Mouse (Mus musculus): ENCODE results near the gene Zbtb11.

The Zbtb11 gene

DNA sequence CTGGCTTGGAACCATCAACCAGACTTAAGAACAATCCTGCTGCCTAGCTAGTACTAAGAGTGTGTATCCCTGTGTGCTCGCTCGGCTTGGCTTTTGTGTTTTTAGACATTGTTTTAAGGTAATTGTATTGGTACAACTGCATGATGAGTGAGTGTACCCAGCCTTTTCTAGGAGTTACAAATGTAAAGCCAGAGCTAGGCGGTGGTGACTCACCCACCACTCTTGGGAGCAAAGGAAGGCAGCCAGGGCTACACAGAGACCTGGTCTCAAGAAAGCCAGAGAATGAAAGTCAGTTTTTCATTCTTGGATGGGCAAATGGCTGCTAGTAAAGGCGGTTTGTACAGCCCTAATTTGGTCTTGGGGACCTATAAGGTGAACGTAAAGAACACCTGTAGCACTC, 3.3 kb upstream of the Zbtb11 start:
- no peak for DNase-seq (ENCODE audit: extremely low spot score)

DNA sequence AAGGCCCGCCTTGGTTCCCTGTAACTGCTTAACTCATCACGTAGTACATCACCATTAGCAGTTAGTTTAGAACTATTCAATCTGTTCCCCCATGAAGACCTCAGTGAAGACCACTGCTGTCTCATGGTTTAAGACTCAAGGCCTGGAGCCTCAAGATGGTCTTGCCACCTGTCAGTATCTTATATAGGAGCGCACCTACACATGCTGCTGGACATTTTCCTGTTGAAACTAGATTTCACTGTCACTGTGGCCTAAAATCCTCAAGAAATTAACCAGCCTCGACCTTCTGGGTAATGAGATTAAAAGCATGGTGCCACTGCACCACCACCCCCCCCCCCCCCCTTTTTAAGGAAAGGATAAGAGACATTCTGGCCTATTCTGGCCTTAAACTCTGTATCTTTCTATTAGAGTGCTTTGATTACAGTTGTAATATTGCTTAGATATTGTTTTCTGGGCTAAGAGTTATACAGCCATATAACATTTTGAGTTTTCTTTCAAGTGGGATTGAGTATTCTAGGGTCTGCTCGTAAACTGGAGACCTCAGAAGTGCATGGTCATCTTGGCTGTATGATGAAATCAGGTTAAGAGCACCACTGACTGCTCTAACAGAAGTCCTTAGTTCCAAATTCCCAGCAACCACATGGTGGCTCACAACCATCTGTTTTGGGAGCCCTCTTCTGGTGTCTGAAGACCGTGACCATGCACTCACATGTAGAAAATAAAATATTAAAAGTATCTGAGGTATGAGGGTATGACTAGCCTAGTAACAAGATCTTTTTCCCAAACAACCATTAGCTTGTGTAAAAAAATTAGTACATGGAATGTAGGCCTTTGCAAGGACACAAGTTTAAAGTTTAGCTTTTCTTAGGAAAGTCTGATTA, 1.7 kb upstream of the Zbtb11 start:
- DNase-seq (ENCODE audit: extremely low spot score), result no peak

DNA sequence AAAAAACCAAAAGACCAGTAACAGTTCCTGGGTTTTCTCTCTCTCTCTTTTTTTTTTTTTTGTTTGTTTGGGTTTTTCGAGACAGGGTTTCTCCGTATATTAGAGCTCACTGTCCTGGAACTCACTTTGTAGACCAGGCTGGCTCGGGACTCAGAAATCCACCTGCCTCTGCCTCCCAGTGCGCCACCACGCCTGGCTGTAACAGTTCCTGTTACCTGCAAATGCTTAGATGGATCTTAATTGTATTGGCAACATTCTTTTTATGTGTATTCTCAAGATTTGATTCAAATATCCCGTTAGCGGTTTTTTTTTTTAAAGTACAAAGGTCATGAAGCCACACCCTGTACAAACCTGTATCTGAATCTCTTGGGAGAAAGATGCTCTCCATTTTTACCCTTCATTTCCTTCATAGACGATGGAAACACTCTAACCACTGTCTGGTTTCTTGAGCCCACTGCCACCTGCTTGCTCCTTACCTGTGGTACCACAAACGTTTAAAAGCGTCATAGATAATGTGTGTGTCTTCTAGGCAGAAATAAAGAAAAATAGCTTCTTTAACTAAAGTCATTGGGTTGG, 969 bp upstream of the Zbtb11 start:
- DNase-seq (ENCODE audit: extremely low spot score), result no peak

DNA sequence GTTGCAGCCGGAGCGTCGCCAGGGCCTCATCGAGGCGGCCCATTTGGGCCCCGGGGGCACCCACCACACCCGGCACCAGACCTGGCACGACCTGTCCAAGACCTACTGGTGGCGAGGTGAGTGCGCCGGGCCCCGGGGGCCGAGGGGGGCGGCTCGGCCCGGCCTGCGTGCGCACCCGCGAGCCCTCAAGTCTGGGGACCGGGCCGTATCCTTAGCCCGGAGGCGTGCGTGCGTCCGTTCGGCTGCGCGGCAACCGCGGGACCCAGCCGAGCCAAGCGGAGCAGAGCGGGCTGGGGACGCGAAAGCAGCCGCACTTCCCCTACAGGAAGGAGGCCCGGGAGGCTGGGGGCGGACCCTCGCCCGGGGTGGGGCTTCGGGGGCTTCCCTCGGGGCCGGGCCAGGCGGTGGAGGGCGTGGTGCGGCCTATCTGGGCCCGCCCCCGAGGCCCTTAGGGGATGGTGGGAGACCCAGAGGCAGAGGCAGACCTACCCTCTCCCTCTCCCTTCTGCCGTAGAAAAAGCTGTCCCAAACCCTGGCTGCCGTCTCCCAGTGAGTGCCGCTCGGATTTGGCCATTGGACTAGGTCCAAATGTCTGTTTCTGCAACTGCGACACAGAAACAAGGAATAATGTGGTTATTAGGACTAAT, 696 bp downstream of the Zbtb11 start:
- DNase-seq (ENCODE audit: extremely low spot score), result peak; percentile 88

DNA sequence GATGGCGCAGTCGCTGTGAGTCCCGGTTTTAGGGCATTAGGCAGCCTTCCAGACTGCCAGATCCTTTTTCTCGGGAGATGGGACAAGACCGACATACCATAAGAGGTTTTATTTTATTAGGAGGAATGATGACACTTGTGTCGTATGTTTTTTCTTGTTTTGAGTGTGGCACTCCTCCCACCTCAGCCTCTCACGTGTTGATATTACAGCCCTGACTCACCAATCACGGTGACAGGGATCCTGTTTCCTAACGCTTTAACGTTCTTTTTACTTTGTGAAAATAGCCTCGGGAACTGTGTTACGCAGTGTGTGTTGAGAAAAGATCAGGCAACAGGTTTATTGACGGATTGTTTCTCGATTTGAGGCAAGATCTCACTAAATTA, 1.2 kb downstream of the Zbtb11 start:
- DNase-seq (ENCODE audit: extremely low spot score), result no peak

DNA sequence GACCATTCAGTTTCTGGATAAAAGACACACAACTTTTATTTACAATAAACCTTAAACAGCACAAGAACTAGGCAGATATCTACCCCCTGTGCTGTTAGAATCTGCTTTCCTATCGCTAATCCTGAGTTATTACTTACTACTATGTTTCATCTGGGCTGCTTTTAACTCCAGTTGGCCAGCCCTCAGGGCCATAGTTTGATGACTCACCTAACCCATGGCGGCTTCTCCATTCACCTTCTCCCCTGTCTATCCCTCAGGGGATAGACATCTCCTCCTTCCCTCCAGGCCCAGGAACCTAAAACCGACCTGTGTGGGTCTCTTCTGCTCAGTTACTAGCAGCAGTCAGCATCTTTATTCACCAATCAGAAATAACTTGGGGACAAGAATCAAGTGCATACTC, 12.3 kb downstream of the Zbtb11 start:
- DNase-seq (ENCODE audit: extremely low spot score), result no peak

DNA sequence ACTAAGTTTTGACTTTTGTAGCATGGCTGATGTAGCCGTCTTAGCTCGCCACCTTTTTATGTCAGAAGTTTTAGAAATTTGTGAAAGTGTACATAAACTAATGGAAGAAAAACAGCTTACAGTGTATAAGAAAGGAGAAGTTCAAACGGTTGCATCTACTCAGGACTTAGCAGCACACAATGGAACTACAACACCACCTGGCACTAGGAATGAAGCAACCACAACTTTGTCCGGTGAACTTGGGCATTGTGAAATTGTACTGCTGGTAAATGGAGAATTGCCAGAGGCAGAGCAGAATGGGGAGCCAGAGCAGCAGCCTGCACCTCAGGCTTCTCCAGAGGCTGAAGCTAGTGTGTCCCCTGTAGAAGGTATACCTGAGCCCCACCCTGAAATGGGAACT, 16.6 kb downstream of the Zbtb11 start:
- DNase-seq (ENCODE audit: extremely low spot score), result no peak

DNA sequence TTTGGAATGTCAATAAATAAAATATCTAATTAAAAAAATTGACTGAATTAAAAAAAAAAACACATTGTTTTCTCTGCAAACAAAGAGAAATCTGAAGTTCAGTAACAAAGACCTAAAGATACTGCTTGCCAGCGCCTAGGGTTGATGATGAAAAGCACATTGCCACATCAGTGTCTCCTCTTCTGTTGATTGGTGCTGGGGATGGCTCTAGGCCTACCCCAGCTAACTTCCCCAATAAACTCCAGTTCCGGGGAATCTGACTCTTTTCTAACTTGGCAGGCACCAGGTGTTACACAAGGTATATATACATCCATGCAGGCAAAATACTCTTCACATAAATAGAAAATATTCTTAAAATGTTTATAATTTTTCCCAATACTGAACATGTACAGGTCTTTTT, 20.6 kb downstream of the Zbtb11 start:
- DNase-seq (ENCODE audit: extremely low spot score), result no peak

DNA sequence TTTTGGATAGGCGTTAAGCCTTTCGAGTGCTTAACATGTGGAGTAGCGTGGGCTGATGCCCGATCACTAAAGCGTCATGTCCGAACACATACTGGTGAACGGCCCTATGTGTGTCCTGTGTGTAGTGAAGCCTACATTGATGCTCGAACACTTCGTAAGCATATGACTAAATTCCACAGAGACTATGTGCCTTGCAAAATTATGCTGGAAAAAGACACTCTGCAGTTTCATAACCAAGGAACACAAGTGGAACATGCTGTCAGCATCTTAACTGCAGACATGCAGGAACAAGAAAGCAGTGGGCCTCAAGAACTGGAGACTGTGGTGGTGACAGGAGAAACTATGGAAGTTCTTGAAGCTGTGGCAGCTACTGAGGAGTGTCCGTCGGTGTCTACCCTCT, 33.1 kb downstream of the Zbtb11 start:
- DNase-seq (ENCODE audit: extremely low spot score), result no peak

DNA sequence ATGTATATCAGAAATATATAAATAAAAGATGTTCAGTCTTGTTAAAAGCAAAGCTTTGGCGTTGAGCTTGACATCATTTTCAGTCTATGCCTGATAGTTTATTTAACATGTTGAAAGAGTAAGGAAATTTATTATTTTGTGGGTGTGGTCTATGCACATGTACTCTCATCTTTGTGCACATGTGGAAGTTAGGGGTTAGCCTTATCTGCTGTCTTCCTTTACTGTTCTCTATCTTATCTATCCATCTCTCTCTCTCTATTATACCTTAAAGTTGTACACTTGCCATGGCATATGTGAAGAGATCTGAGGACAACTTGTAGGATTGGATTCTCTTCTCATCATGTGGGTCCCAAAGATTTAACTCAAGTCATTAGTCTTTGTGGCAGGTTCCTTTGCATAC, 35.2 kb downstream of the Zbtb11 start:
- no peak for DNase-seq (ENCODE audit: extremely low spot score)

DNA sequence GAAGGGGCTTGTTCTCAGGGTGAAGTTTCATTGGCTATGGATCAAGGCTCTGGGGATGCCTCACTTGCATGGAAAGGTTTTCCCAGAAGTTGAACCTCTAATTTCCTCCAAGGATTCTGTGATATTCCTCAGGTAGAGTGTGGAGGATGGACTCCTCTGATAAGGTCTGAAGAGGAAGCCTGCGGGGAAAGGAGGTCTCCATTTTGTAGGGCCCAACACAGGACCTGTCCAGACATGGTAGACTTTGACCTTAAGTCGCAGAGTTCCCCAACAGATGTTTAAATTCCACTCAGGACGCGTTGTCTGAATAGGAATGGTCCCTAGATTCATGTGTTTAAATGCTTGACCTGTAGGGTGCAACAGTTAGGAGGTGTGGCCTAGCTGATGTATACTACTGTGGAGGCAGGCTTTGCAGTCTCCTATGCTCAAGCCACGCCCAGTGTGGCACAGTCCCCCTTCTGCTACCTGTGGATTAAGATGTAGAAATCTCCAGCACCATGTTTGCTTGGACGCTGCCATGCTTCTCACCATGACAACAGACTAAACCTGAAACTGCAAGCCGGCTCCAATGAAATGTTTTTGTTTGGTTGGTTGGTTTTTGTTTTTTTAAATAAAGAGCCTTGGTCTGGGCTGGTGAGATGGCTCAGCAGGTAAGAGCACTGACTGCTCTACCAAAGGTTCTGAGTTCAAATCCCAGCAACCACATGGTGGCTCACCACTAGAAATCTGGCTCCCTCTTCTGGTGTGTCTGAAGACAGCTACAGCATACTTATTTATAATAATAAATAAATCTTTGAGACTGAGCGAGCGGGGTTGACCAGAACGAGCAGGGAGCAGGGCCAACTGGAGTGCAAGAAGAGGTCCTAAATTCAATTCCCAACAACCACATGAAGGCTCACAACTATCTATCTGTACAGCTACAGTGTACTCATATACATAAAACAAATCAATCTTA, 39.4 kb downstream of the Zbtb11 start:
- no peak for DNase-seq (ENCODE audit: extremely low spot score)

DNA sequence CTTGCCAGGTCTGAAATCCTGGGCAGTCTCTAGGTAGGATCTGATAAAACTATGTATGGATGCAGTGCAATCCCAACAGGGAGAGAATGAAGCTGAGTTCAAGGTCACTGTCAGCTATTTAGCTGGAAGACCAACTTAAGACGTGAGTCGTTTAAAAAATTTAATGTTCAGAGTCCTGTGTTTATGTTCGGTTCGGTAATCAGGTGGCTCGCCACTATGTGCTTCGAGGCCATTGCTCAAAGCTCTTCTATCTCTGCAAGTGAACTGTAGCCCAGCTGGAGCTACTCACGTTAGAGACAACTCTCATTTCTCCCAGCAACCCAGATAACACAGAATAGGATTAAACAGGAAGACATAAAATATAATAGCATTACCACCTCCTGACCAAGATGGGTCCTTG, 40.4 kb downstream of the Zbtb11 start:
- DNase-seq (ENCODE audit: extremely low spot score), result no peak

DNA sequence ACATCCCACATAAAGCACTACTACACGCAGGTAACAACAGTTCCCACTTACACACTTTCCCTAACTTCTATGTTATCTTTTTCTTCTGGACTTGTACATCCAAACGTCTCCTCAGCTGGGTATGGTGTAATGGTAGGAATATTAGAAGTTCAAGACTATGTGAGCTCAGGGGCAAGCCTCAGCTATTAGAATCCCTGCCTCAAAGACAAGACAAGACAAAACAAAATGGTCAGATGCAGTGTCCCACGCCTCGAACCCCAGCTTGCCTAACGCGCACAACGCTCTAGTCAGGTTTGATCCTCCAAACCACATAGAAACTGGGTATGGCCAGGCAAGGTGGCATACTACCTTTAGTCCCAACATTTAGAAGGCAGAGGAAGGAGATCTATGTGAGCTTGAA, 46.0 kb downstream of the Zbtb11 start:
- no peak for DNase-seq (ENCODE audit: extremely low spot score)

DNA sequence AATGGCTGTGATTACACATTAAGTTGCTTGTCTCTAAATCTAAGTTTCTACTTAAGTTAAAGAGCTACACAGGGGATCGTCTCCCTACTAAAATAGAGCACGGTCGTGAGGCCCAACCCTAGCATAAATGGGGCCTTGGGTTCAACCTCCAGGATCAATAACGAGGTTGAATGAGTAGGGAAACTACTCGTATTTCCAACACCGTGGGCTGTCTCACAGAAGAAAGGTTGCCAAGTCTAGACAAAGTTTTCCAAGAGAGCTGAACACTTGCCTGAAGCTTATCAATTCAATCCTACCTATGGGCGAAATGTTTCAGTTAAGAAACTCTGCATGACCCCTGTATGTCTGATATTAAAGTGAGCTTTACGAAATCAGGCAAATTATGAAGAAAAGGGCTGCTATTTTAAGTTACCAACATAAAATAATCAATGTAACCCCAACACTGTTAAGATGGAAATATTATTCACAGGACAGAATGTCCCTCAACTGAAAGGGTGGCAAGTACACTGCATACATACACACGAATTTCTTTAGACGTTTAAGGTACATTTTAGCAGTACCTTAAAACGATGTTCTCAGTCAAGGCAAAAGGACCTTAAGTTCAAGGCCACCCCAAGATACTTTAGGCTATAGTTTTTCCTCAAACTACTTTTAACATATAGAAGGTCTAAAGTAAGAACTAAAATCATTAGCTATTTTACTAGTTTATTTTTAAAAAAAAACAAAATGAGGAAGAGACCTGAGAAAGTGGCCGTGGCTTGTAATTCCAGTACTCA, 54.4 kb downstream of the Zbtb11 start:
- no peak for DNase-seq (ENCODE audit: extremely low spot score)

DNA sequence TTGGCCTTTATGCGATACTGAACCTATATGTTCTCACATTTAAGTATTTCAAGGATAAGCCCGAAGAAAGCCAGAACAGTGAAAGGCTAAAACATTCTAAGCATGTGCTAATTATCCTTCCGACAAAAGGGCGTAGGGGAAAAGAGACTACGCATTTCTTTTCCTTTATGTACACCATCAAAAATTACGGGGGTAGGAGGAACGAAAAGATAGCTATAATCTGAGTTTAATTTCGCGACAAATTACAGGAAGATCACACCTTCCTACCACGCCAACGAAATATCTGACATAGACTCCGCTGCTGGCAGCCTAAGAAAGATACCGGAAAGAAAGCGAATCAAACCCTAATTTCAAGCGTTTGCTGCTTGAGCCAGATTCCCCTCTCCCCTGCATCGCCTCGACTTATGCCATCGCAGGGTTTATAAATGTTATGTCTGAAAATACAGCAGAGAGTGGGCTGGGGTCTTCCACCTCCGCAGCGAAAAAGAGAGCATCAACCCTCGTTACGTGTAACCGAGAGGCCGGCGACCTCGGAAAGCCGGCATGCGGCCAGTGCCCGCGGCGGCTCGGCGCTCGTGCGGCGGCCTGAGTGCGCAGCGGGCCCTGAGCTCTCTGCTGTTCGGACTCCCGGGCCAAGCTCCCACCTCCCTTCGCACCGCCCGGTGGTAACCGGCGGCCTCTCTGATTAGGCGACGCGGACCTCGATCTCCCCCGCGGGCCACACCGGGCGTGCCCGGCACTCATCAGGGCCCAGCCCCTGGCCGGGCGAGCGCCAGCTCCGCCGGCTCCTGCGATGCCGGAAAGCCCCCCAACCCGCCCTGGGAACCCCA, 55.3 kb downstream of the Zbtb11 start:
- no peak for DNase-seq (ENCODE audit: extremely low spot score)

DNA sequence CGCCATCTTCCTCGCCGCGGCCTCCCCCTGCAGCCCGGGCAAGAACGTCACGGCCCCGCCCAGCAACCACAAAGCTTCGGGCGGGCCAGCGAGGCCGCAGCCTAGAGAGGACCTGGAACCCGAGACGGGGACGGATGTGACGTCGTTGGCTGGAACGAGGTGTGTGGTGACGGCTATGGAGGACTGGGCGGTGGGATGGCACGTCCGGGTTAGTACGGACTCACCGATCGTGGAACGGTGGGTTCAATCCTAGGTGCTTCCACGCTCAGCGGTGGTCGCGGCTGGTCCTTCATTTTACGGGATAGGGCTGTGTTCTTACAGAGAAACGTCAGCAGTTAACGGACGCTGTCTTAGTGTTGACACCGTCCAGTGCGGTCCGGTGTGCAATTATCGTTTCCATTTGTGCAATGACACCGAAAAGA, 56.0 kb downstream of the Zbtb11 start, which contains the start of gene Pcnp:
TSS of gene Pcnp (minus strand) at position 79 of the 422 bp plus-strand sequence.
- peak; percentile 98 for DNase-seq (ENCODE audit: extremely low spot score)

DNA sequence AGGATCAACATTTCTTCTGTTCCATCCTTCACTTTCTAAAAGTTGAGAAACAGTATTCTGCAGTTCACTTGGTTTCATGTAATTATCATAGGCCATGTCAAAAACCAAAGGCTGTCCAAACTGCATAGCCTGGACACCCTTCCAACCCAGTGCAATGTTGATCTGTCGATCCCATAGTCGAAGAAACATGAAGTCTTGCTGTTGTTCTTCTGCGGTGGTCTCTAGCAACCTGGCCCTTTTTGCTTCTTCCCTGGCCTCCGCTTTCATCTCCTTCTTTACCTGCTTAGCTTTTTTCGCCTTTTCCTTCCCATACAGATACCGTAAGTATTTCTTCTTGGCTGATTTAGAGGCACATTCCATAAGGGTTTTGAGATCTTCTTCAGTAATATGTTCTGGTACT, 60.9 kb downstream of the Zbtb11 start:
- DNase-seq (ENCODE audit: extremely low spot score), result no peak

DNA sequence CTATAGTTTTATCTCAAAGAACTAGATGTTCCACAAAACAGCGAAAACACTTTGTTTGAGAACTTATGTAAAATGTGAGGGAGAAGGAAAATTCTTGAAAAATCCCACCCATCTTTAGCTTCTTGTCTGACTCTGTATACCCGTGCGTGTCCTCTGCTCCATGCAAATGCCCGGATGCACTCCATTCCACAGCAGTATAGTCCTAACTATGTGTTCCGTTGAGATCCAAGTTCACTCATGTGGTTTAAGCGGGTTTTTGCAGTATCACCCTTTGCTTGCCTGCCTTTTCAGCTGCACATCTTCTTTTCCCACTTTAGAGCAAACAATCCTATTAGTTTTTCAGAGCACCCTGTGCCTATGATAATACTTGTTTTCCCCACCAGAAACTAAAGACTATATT, 62.8 kb downstream of the Zbtb11 start:
- no peak for DNase-seq (ENCODE audit: extremely low spot score)

DNA sequence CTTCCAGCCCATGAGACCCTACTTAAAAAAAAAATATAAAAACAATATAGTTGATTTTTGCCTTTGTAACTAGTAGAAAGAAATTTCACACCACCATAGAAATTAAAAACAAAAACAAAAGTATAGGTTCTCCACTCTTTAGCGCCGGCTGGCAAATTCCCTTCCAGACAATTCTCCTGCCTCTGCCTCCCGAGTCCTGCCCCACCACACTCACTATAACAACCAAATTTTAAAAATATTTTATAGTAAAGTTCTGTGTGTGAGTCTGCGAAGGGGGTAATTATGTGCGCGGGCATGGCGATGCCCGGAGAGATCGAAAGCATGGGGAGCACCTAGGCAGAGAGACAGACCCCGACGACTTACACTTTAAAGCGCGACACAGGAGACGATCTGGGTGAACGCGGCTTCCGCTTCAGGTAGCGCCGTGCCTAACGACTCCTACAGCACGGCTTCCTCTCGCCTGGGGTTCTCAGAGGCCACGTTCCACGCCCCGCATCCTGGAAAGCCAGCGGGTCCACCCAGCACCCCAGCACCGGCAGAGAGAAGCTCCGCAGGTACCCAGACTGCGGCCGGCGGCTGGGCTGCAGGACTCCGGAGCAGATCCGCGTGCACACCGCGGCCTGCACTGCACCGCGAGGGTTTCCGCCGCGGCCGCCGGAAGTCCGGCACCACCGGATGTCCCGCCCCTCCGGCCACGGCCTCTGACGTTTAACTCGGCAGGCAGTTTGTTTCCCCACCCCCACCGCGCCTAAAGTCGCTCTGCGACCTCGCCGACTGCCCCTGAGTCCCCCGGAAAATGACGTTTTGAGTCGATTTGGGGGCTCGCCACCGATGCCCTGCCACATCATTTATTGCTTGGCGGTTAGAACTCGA, 63.7 kb downstream of the Zbtb11 start, which contains the start of gene Trmt10c:
TSS of gene Trmt10c (minus strand) at position 682 of the 873 bp plus-strand sequence.
- DNase-seq (ENCODE audit: extremely low spot score), result peak; percentile 94
